Mouse (Mus musculus) heart, embryonic 11.5 days (tissue): ENCODE results near the gene Ifit3. TPM values are rescaled to one million over a fixed set of nuclear protein-coding genes. Genes with fewer than 3 reads are reported as not detected.
"Not testable (repeated sequence)": the region's sequence is repeated elsewhere in the genome, so short reads cannot be mapped to it uniquely, and the experiment has no call there.

Source experiments
- ATAC-seq: fragments of 200-750 bp; cut with Nextera tagmentation; replicated peaks from 2 replicates; pipeline ENCODE4 v1.8.0; 2017; ENCODE audit warnings: moderate library complexity; ENCODE audit not compliant: insufficient number of reproducible peaks, low FRiP score, low TSS enrichment
- H3K27ac ChIP-seq: fragments of 300-500 bp; sonication (generic); 2 replicates; pipeline ENCODE4 v1.5.1; 2014; ENCODE audit warnings: mild to moderate bottlenecking, low read depth, low read length
- H3K27me3 ChIP-seq: fragments of 300-500 bp; sonication (generic); 2 replicates; pipeline ENCODE4 v1.6.1; 2014; ENCODE audit warnings: mild to moderate bottlenecking, low read length, mixed read lengths; ENCODE audit not compliant: control insufficient read depth, insufficient read depth
- H3K36me3 ChIP-seq: fragments of 300-500 bp; sonication (generic); 2 replicates; pipeline ENCODE4 v1.6.1; 2014; ENCODE audit warnings: mild to moderate bottlenecking, low read length, moderate library complexity, mixed read lengths; ENCODE audit not compliant: control insufficient read depth, insufficient read depth
- H3K4me1 ChIP-seq: fragments of 300-500 bp; sonication (generic); 2 replicates; pipeline ENCODE4 v1.6.1; 2014; ENCODE audit warnings: low read length; ENCODE audit not compliant: control insufficient read depth, insufficient read depth
- H3K4me2 ChIP-seq: fragments of 300-500 bp; sonication (generic); 2 replicates; pipeline ENCODE4 v1.6.1; 2014; ENCODE audit warnings: mild to moderate bottlenecking, moderate library complexity
- H3K4me3 ChIP-seq: fragments of 300-500 bp; sonication (generic); 2 replicates; pipeline ENCODE4 v1.5.1; 2014; ENCODE audit warnings: low read depth, low read length
- H3K9ac ChIP-seq: fragments of 300-500 bp; sonication (generic); 2 replicates; pipeline ENCODE4 v1.6.1; 2014; ENCODE audit warnings: mild to moderate bottlenecking, low read depth, low read length, moderate library complexity
- H3K9me3 ChIP-seq: fragments of 300-500 bp; sonication (generic); replicated peaks from 2 replicates; pipeline ENCODE4 v1.6.1; 2016; ENCODE audit warnings: low read length; ENCODE audit not compliant: control insufficient read depth
- WGBS: fragments of 180-500 bp; shearing (Covaris S2); extraction: QIAGEN DNeasy Blood & Tissue Kit; methylation state at CpG from one replicate; pipeline ENCODE4 v1.1.7; 2014; ENCODE audit not compliant: insufficient replicate concordance; 5-methylcytosine and 5-hydroxymethylcytosine counted together
- polyA plus RNA-seq: library from polyadenylated mRNA; unstranded; fragments of >200 nt; fragmentation: Nextera tagmentation; extraction: Ambion mirVana; gene quantifications from 2 replicates; pipeline ENCODE4 v1.2.1, GENCODE M21; 2014

The Ifit3 gene
- 0.19 and 0.24 TPM in 2 replicates for polyA plus RNA-seq

GRCm38 (mm10) chr19:34583126-34583766 is at the start of gene Ifit3:
TSS of gene Ifit3 (plus strand) at chr19:34583531.
- H3K4me1 ChIP-seq, H3K9ac ChIP-seq, H3K9me3 ChIP-seq, H3K4me2 ChIP-seq, H3K27ac ChIP-seq, ATAC-seq, H3K27me3 ChIP-seq, H3K36me3 ChIP-seq, H3K4me3 ChIP-seq: not testable (repeated sequence)
- WGBS, result 27% methylated on average over 2 of the region's 2 CpGs

GRCm38 (mm10) chr19:34539422-34539821 is 43.9 kb upstream of the Ifit3 start:
- H3K4me2 ChIP-seq, result no peak overlapping the region
- H3K4me3 ChIP-seq, result no peak overlapping the region
- H3K27me3 ChIP-seq, result no peaks in the 10 kb centered on the region
- ATAC-seq, result no peak
- 63% methylated on average over 1 of the region's 1 CpGs for WGBS
- H3K36me3 ChIP-seq, result no peaks in the 10 kb centered on the region
- H3K9ac ChIP-seq, result no peak overlapping the region
- H3K27ac ChIP-seq, result no peak overlapping the region
- no peaks in the 10 kb centered on the region for H3K4me1 ChIP-seq
- H3K9me3 ChIP-seq, result no peaks in the 10 kb centered on the region

- Histone ChIP-seq H3K4me3 (no peak overlapping the region), H3K27ac (no peak overlapping the region), H3K4me1 (no peaks in the 10 kb centered on the region), H3K9ac (no peak overlapping the region), H3K36me3 (no peaks in the 10 kb centered on the region), H3K9me3 (no peaks in the 10 kb centered on the region), H3K27me3 (no peaks in the 10 kb centered on the region), H3K4me2 (no peak overlapping the region)
- no peak for ATAC-seq
- 83% methylated on average over 4 of the region's 4 CpGs for WGBS
Observed at GRCm38 (mm10) chr19:34546211-34546610, 37.1 kb upstream of the Ifit3 start.

GRCm38 (mm10) chr19:34547976-34548375 is 35.4 kb upstream of the Ifit3 start:
- 23% methylated on average over 7 of the region's 7 CpGs for WGBS
- Histone ChIP-seq H3K4me3 (no peak overlapping the region), H3K36me3 (no peaks in the 10 kb centered on the region), H3K27me3 (no peaks in the 10 kb centered on the region), H3K9me3 (no peaks in the 10 kb centered on the region), H3K27ac (no peak overlapping the region), H3K4me2 (no peak overlapping the region), H3K9ac (no peak overlapping the region), H3K4me1 (peaks cover 10% of the 10 kb centered on the region; the same call in 1 of the 2 replicates)
- ATAC-seq, result no peak

DNA sequence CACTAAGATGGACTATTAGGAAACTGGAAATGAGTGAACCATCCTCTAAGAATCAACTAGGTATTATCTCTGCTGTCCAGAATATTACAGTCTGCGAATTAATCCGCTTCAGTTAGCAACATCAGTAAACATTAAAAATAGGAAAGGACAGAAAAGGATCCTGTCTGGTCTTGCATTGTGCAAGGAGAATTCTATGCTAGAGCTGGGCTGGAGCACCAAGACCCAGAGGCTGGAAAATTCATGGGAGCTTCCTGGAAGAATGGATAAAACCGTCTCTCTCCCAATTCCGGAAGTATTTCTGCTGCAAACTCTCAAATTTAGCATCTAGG is 33.2 kb upstream of the Ifit3 start:
- no peak for ATAC-seq
- Histone ChIP-seq H3K9ac (peak overlapping the region; percentile 63; the same call in 1 of the 2 replicates), H3K4me2 (peak overlapping the region; percentile 67), H3K9me3 (no peaks in the 10 kb centered on the region), H3K27ac (no peak overlapping the region; the same call in 1 of the 2 replicates), H3K36me3 (no peaks in the 10 kb centered on the region), H3K4me1 (peaks cover 14% of the 10 kb centered on the region; the same call in 1 of the 2 replicates), H3K27me3 (no peaks in the 10 kb centered on the region), H3K4me3 (peak overlapping the region; percentile 51)
- 27% methylated on average over 4 of the region's 4 CpGs for WGBS

DNA sequence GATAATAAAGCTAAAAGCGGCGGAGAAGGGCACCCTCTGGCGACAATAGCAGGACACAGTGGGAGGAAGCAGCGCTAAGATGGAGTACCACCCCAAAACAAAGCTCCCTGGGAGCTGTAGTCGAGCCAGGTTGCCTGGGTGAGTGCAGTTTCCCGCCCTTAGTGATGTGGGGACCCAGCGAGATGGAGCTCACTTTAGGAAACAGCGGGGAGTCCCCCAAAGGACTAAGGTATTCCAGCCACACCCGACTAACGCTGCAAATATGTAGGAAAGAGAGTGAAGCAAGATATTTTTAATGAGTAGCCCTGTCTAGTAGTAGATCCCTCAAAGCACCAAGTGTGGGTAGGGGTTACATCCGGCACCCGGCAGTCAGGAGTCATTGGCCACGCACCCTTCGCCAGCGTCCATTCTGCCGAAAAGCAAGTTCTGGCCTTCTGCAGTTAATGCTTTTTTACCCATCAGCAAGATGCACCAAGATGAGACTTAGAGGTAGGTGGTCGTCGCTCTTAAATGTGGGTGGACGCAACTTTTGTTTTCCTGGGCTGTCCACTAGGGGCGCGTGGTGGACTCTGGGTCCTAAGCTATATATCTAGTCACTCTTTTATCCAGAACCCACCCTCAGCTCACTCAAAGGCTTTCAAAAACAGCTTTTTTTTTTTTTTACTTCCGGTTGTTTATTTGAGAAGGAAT is 32.7 kb upstream of the Ifit3 start, which contains the start of gene Ifit2:
Ifit2 (plus strand) TSS at position 161 of the 690 bp plus-strand sequence.
- Histone ChIP-seq H3K4me3 (peak within 1 kb of the TSS; percentile 51), H3K27ac (peak within 1 kb of the TSS; percentile 46; the same call in 1 of the 2 replicates), H3K27me3 (no peaks in the 10 kb centered on the region), H3K36me3 (no peaks in the 10 kb centered on the region), H3K9me3 (no peaks in the 10 kb centered on the region), H3K4me2 (peak within 1 kb of the TSS; percentile 67), H3K9ac (peak within 1 kb of the TSS; percentile 63), H3K4me1 (peaks cover 14% of the 10 kb centered on the region; the same call in 1 of the 2 replicates)
- ATAC-seq, result peak; percentile 85
- 2% methylated on average over 22 of the region's 22 CpGs for WGBS

- peak overlapping the region; percentile 46 for H3K27ac ChIP-seq
- WGBS, result 53% methylated on average over 5 of the region's 5 CpGs
- H3K4me3 ChIP-seq, result no peak overlapping the region
- H3K4me2 ChIP-seq, result peak overlapping the region; percentile 35
- no peaks in the 10 kb centered on the region for H3K27me3 ChIP-seq
- peaks cover 14% of the 10 kb centered on the region; the same call in 1 of the 2 replicates for H3K4me1 ChIP-seq
- H3K9ac ChIP-seq, result no peak overlapping the region
- H3K36me3 ChIP-seq, result no peaks in the 10 kb centered on the region
- no peak for ATAC-seq
- H3K9me3 ChIP-seq, result no peaks in the 10 kb centered on the region
Observed at GRCm38 (mm10) chr19:34551981-34552380, 31.4 kb upstream of the Ifit3 start.

- 0 out of 2 replicates have a peak overlapping the region, but pooled peaks have one; percentile 41 for H3K27ac ChIP-seq
- ATAC-seq, result no peak
- 47% methylated on average over 6 of the region's 6 CpGs for WGBS
Observed at GRCm38 (mm10) chr19:34553021-34553420, 30.3 kb upstream of the Ifit3 start.

More at GRCm38 (mm10) chr19:34553021-34553420, 30.3 kb upstream of the Ifit3 start:
- Histone ChIP-seq H3K36me3 (no peaks in the 10 kb centered on the region), H3K4me2 (peak overlapping the region; percentile 11; the same call in 1 of the 2 replicates), H3K4me3 (no peak overlapping the region), H3K4me1 (peaks cover 14% of the 10 kb centered on the region; the same call in 1 of the 2 replicates), H3K9me3 (no peaks in the 10 kb centered on the region), H3K9ac (no peak overlapping the region), H3K27me3 (no peaks in the 10 kb centered on the region)
